Comparison of ENCODE assay signal across 8 mouse cellular contexts in genomic region chr15:94543409-94544051, GRCm38 (mm10). TPM values are rescaled to one million over a fixed set of nuclear protein-coding genes. Genes with fewer than 3 reads are reported as not detected.
A peak's percentile ranks its signal among the peaks of the same experiment; 100 is the strongest.
DNase-seq lines count a peak whose midpoint lies in the region; ATAC-seq and TF ChIP-seq lines count a peak whose summit lies in the region.

Pus7l (minus strand) TSS chr15:94543547.
Irak4 (plus strand) TSS chr15:94543643.

- dilution Hi-C loops in CH12.LX (cut with MboI; ENCODE audit: extremely low pct_ligation_motif_present, extremely low pct_unique_long_range_greater_than_20kb, low sequenced_read_pairs), result no loop called here

- peak; percentile 82 for TF ChIP-seq POLR2A in CH12.LX (IDR thresholded peaks at IDR 0.05; ENCODE audit: low read depth, low read length)

- H3K4me2 ChIP-seq in CH12.LX (ENCODE audit: insufficient read depth, low read depth, poor library complexity, severe bottlenecking), result peak within 1 kb of the TSS; percentile 99
- H3K4me2 ChIP-seq in forebrain, embryonic 11.5 days (ENCODE audit: low read depth, low read length, severe bottlenecking), result peak within 1 kb of the TSS; percentile 73
- H3K4me2 ChIP-seq in heart, embryonic 16.5 days (ENCODE audit: low read depth, low read length), result peak within 1 kb of the TSS; percentile 92
- H3K4me2 ChIP-seq in liver, embryonic 15.5 days, result peak within 1 kb of the TSS; percentile 89
- H3K4me2 ChIP-seq in neural tube, embryonic 12.5 days (replicated peaks), result peak within 1 kb of the TSS; percentile 71

- no peaks in the 10 kb centered on the region for H3K79me2 ChIP-seq in CH12.LX (replicated peaks; ENCODE audit: control insufficient read depth, extremely low read depth, insufficient read depth, poor library complexity, severe bottlenecking)

- H3K9ac ChIP-seq in CH12.LX (ENCODE audit: insufficient read depth, low read depth), result peak within 1 kb of the TSS; percentile 64
- H3K9ac ChIP-seq in forebrain, embryonic 11.5 days (ENCODE audit: low read length), result peak within 1 kb of the TSS; percentile 68
- peak within 1 kb of the TSS; percentile 78 for H3K9ac ChIP-seq in heart, embryonic 16.5 days (ENCODE audit: low read length)
- peak within 1 kb of the TSS; percentile 68 for H3K9ac ChIP-seq in liver, embryonic 15.5 days
- H3K9ac ChIP-seq in neural tube, embryonic 12.5 days, result peak within 1 kb of the TSS; percentile 61

- DNase-seq in CH12.LX (ENCODE audit: extremely low read depth), result peak; percentile 97
- DNase-seq in c-Kit-positive CD71-positive TER-119-negative erythroid progenitor cells, embryonic 14.5 days (ENCODE audit: low read depth), result peak; percentile 92
- peak; percentile 96 for DNase-seq in forebrain, embryonic 11.5 days (ENCODE audit: low spot score)
- peak; percentile 95 for DNase-seq in kidney, postnatal 36 days
- peak; percentile 93 for DNase-seq in telencephalon, adult 2 months (ENCODE audit: low read depth, low spot score)

- H3K27me3 ChIP-seq in CH12.LX (replicated peaks), result no peaks in the 10 kb centered on the region
- no peaks in the 10 kb centered on the region for H3K27me3 ChIP-seq in forebrain, embryonic 11.5 days (ENCODE audit: control insufficient read depth, insufficient read depth, low read length)
- H3K27me3 ChIP-seq in heart, embryonic 16.5 days (ENCODE audit: control insufficient read depth, insufficient read depth, low read length), result no peaks in the 10 kb centered on the region
- H3K27me3 ChIP-seq in liver, embryonic 15.5 days, result no peaks in the 10 kb centered on the region
- no peaks in the 10 kb centered on the region for H3K27me3 ChIP-seq in neural tube, embryonic 12.5 days (replicated peaks)

- peak within 1 kb of the TSS; percentile 34; the same call in 1 of the 2 replicates for H3K27ac ChIP-seq in CH12.LX (ENCODE audit: insufficient read depth, low read depth)
- no peak within 1 kb of the TSS for H3K27ac ChIP-seq in forebrain, embryonic 11.5 days (ENCODE audit: low read depth, low read length)
- peak within 1 kb of the TSS; percentile 64 for H3K27ac ChIP-seq in heart, embryonic 16.5 days (ENCODE audit: low read length)
- H3K27ac ChIP-seq in liver, embryonic 15.5 days (replicated peaks), result peak within 1 kb of the TSS; percentile 75
- peak within 1 kb of the TSS; percentile 22; the same call in 1 of the 2 replicates for H3K27ac ChIP-seq in neural tube, embryonic 12.5 days

- H3K36me3 ChIP-seq in CH12.LX (replicated peaks in 1 of 2; ENCODE audit: control insufficient read depth in 1 of 2, insufficient read depth in 1 of 2, low read length in 1 of 2), result peaks cover under 1 to 34% of the 10 kb centered on the region in 2 experiments
- no peaks in the 10 kb centered on the region for H3K36me3 ChIP-seq in forebrain, embryonic 11.5 days (ENCODE audit: control insufficient read depth, insufficient read depth, low read length)
- H3K36me3 ChIP-seq in heart, embryonic 16.5 days (ENCODE audit: control insufficient read depth, insufficient read depth), result no peaks in the 10 kb centered on the region
- H3K36me3 ChIP-seq in liver, embryonic 15.5 days (replicated peaks), result no peaks in the 10 kb centered on the region
- H3K36me3 ChIP-seq in neural tube, embryonic 12.5 days, result no peaks in the 10 kb centered on the region

- in situ Hi-C loops in CH12.LX (cut with MboI; ENCODE audit: low pct_ligation_motif_present, low pct_unique_long_range_greater_than_20kb, low sequenced_read_pairs), result loop anchor here (10.0 to 25.0 kb wide), 4 partner anchors 51 to 1006 kb away; no protein-coding TSS in a partner anchor

- ATAC-seq in forebrain, embryonic 11.5 days (replicated peaks; ENCODE audit: low FRiP score), result peak; percentile 99
- ATAC-seq in heart, embryonic 16.5 days (replicated peaks; ENCODE audit: extremely low read depth, insufficient read depth, low FRiP score), result peak; percentile 98
- peak; percentile 99 for ATAC-seq in liver, embryonic 15.5 days (ENCODE audit: insufficient read depth)
- ATAC-seq in neural tube, embryonic 12.5 days (ENCODE audit: low FRiP score, low read depth), result peak; percentile 99

- no peak for TF ChIP-seq EP300 in CH12.LX (IDR thresholded peaks at IDR 0.05; ENCODE audit: low read length)

- no peak for TF ChIP-seq RAD21 in CH12.LX (IDR thresholded peaks at IDR 0.05; ENCODE audit: low read depth, low read length)

- H3K4me1 ChIP-seq in CH12.LX (ENCODE audit: control insufficient read depth in 1 of 2, insufficient read depth in 2 of 2), result peaks cover 7 to 42% of the 10 kb centered on the region in 2 experiments; a peak in 3 of 4 replicates
- H3K4me1 ChIP-seq in forebrain, embryonic 11.5 days (replicated peaks; ENCODE audit: control insufficient read depth, insufficient read depth, low read length), result no peaks in the 10 kb centered on the region
- H3K4me1 ChIP-seq in heart, embryonic 16.5 days (ENCODE audit: control insufficient read depth, insufficient read depth, low read length), result peaks cover 5% of the 10 kb centered on the region
- H3K4me1 ChIP-seq in liver, embryonic 15.5 days (replicated peaks), result peaks cover 19% of the 10 kb centered on the region
- peaks cover 6% of the 10 kb centered on the region for H3K4me1 ChIP-seq in neural tube, embryonic 12.5 days

- H3K4me3 ChIP-seq in CH12.LX (replicated peaks in 1 of 3; ENCODE audit: low read depth in 2 of 3, low read length in 2 of 3, poor library complexity in 1 of 3), result peak within 1 kb of the TSS; percentile 79 to 98 (median 87)
- H3K4me3 ChIP-seq in forebrain, embryonic 11.5 days (ENCODE audit: low read depth, low read length), result peak within 1 kb of the TSS; percentile 73
- peak within 1 kb of the TSS; percentile 80 for H3K4me3 ChIP-seq in heart, embryonic 16.5 days (ENCODE audit: low read length)
- H3K4me3 ChIP-seq in liver, embryonic 15.5 days (replicated peaks), result peak within 1 kb of the TSS; percentile 82
- peak within 1 kb of the TSS; percentile 80 for H3K4me3 ChIP-seq in neural tube, embryonic 12.5 days

- under 1% methylated on average over 45 of the region's 45 CpGs for WGBS in forebrain, embryonic 11.5 days
- WGBS in heart, embryonic 16.5 days, result 0% methylated on average over 45 of the region's 45 CpGs
- WGBS in liver, embryonic 15.5 days (ENCODE audit: insufficient replicate concordance), result under 1% methylated on average over 45 of the region's 45 CpGs
- WGBS in neural tube, embryonic 12.5 days, result under 1% methylated on average over 45 of the region's 45 CpGs

- no peaks in the 10 kb centered on the region for H3K9me3 ChIP-seq in CH12.LX (replicated peaks; ENCODE audit: low read length)
- H3K9me3 ChIP-seq in forebrain, embryonic 11.5 days (ENCODE audit: control insufficient read depth, low read length), result no peaks in the 10 kb centered on the region
- no peaks in the 10 kb centered on the region for H3K9me3 ChIP-seq in heart, embryonic 16.5 days (replicated peaks; ENCODE audit: control insufficient read depth, low read length)
- H3K9me3 ChIP-seq in liver, embryonic 15.5 days (replicated peaks), result no peaks in the 10 kb centered on the region
- no peaks in the 10 kb centered on the region for H3K9me3 ChIP-seq in neural tube, embryonic 12.5 days

- TF ChIP-seq CTCF in CH12.LX (conservative IDR thresholded peaks at IDR 0.05 in 1 of 2, IDR thresholded peaks at IDR 0.05 in 1 of 2; ENCODE audit: low read depth in 2 of 2, low read length in 2 of 2), result no peak

TF ChIP-seq in CH12.LX, 34 proteins besides CTCF, POLR2A, EP300 and RAD21 (continues in another document):
- TF ChIP-seq HCFC1 (IDR thresholded peaks at IDR 0.05; ENCODE audit: low read depth, low read length), result peak; percentile 51; the same call in 1 of the 2 replicates
- TF ChIP-seq NRF1 (IDR thresholded peaks at IDR 0.05; ENCODE audit: low read depth, low read length), result peak; percentile 92
- TF ChIP-seq MXI1 (IDR thresholded peaks at IDR 0.05; ENCODE audit: low read depth, low read length), result peak; percentile 7; the same call in 1 of the 2 replicates
- TF ChIP-seq ZNF384 (IDR thresholded peaks at IDR 0.05; ENCODE audit: low read depth, low read length), result no peak
- TF ChIP-seq MEF2A (IDR thresholded peaks at IDR 0.05; ENCODE audit: borderline replicate concordance, low read depth, low read length), result peak; percentile 13; the same call in 1 of the 2 replicates
- TF ChIP-seq BHLHE40 (IDR thresholded peaks at IDR 0.05; ENCODE audit: low read depth, low read length), result no peak
- no peak for TF ChIP-seq ETS1 (conservative IDR thresholded peaks at IDR 0.05; ENCODE audit: low read depth, low read length)
- no peak for TF ChIP-seq USF2 (conservative IDR thresholded peaks at IDR 0.05; ENCODE audit: low read depth, low read length)
- TF ChIP-seq ZC3H11A (IDR thresholded peaks at IDR 0.05; ENCODE audit: low read depth, low read length), result no peak
- no peak for TF ChIP-seq MAZ (IDR thresholded peaks at IDR 0.05; ENCODE audit: low read depth, low read length)
- TF ChIP-seq ZKSCAN1 (IDR thresholded peaks at IDR 0.05; ENCODE audit: borderline replicate concordance, low read depth, low read length), result no peak
- TF ChIP-seq ZMIZ1 (IDR thresholded peaks at IDR 0.05; ENCODE audit: low read depth, low read length), result peak; percentile 77
- TF ChIP-seq TCF12 (IDR thresholded peaks at IDR 0.05; ENCODE audit: low read depth, low read length), result peak; percentile 56; the same call in 1 of the 2 replicates
- peak; percentile 53; the same call in 1 of the 2 replicates for TF ChIP-seq SIN3A (IDR thresholded peaks at IDR 0.05; ENCODE audit: low read length)
- no peak for TF ChIP-seq KAT2A (IDR thresholded peaks at IDR 0.05; ENCODE audit: insufficient replicate concordance, low read length)
- TF ChIP-seq ELF1 (IDR thresholded peaks at IDR 0.05; ENCODE audit: low read depth, low read length), result peak; percentile 86

RNA-seq across cellular contexts. Expression of gene Pus7l, which starts in this region (rescaled TPM):
- total RNA-seq in CH12.LX (2012; rRNA removed) (14.8 and 17.5 TPM in 2 replicates), CH12.LX (2014; rRNA removed) (16.9 and 19.5 TPM in 2 replicates)
- polyA plus RNA-seq in CH12.LX (2012; ENCODE audit: insufficient read length, low read depth), result 15.0 and 15.2 TPM in 2 replicates
- polyA plus RNA-seq in forebrain, embryonic 11.5 days (2014; fragmentation: Nextera tagmentation; extraction: Ambion mirVana), result 9.4 and 9.7 TPM in 2 replicates
- polyA plus RNA-seq in heart, embryonic 16.5 days (2015; fragmentation: Nextera tagmentation; extraction: Ambion mirVana), result 4.9 and 5.6 TPM in 2 replicates
- polyA plus RNA-seq in liver, embryonic 15.5 days (2015; fragmentation: Nextera tagmentation; extraction: Ambion mirVana), result 2.3 and 2.6 TPM in 2 replicates
- 9.7 and 11.1 TPM in 2 replicates for polyA plus RNA-seq in neural tube, embryonic 12.5 days (2016; fragmentation: Nextera tagmentation; extraction: Ambion mirVana)

RNA-seq across cellular contexts. Expression of gene Irak4, which starts in this region (rescaled TPM):
- total RNA-seq in CH12.LX (2012; rRNA removed) (11.9 and 15.3 TPM in 2 replicates), CH12.LX (2014; rRNA removed) (7.6 and 7.7 TPM in 2 replicates)
- polyA plus RNA-seq in CH12.LX (2012; ENCODE audit: insufficient read length, low read depth), result 11.6 and 14.4 TPM in 2 replicates
- 2.9 and 3.8 TPM in 2 replicates for polyA plus RNA-seq in forebrain, embryonic 11.5 days (2014; fragmentation: Nextera tagmentation; extraction: Ambion mirVana)
- polyA plus RNA-seq in heart, embryonic 16.5 days (2015; fragmentation: Nextera tagmentation; extraction: Ambion mirVana), result 5.4 and 5.6 TPM in 2 replicates
- 3.6 and 4.2 TPM in 2 replicates for polyA plus RNA-seq in liver, embryonic 15.5 days (2015; fragmentation: Nextera tagmentation; extraction: Ambion mirVana)
- polyA plus RNA-seq in neural tube, embryonic 12.5 days (2016; fragmentation: Nextera tagmentation; extraction: Ambion mirVana), result 3.4 and 4.4 TPM in 2 replicates
